Mouse (Mus musculus): Measurements from ENCODE around the gene Emc7. TPM values are rescaled to one million over a fixed set of nuclear protein-coding genes. Genes with fewer than 3 reads are reported as not detected.

The Emc7 gene
- polyA plus RNA-seq, 1 experiment from 2014 or later = 19.2 TPM

DNA sequence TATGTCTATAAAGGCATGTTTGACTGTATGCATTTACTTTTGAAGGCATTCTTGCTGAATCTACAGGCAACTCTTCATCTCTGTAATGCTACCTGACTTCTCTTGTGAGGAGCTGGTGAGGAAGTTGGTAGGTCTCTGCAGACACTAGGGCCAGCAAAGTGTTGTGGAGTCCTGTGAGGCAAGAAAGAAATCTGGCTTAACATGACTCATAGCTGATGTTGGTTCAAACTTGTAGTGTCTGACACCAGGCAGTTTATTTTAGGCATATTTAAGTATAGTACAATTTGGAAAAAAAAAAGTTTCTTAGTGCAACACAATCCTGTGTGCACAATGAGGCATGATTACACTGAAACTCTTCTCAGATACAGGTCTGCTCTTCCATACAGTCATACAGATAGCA, 14.7 kb downstream of the Emc7 start:
- no peak for ATAC-seq (replicated peaks; ENCODE audit: extremely low read depth, insufficient read depth, low FRiP score)
- no peaks in the 10 kb centered on the region for H3K27me3 ChIP-seq (ENCODE audit: control insufficient read depth, insufficient read depth, low read length)
- H3K4me1 ChIP-seq (ENCODE audit: control insufficient read depth, insufficient read depth, low read length) = peaks cover 7% of the 10 kb centered on the region
- no peaks in the 10 kb centered on the region for H3K9me3 ChIP-seq (replicated peaks; ENCODE audit: control insufficient read depth, low read length)
- peaks cover 22% of the 10 kb centered on the region for H3K36me3 ChIP-seq (ENCODE audit: control insufficient read depth, insufficient read depth)
- H3K27ac ChIP-seq (ENCODE audit: low read length) = no peak overlapping the region
- H3K4me2 ChIP-seq (ENCODE audit: low read depth, low read length) = no peak overlapping the region
- H3K4me3 ChIP-seq (ENCODE audit: low read length) = no peak overlapping the region
- no peak overlapping the region for H3K9ac ChIP-seq (ENCODE audit: low read length)

DNA sequence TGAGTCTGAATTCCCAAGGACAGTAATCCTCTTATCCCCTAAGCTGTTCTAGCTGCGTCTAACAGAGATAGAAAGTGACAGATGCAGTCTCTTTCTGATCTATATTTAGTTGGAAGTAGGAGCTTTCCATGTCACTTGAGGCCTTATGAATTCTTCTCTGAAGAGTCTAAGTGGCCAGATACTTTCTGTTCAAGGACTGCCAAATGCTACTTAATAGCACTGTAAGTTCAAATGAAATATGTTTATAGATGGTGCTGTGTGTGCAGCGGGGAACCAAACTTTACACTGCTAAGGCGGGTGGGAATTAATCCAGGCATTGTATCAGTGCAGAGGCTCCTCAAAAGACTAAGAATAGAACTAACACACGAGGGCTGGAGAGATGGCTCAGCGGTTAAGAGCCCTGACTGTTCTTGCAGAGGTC, 16.2 kb downstream of the Emc7 start:
- Histone ChIP-seq H3K4me3 (ENCODE audit: low read length) (no peak overlapping the region), H3K27ac (ENCODE audit: low read length) (peak overlapping the region; percentile 72), H3K9me3 (replicated peaks; ENCODE audit: control insufficient read depth, low read length) (no peaks in the 10 kb centered on the region), H3K27me3 (ENCODE audit: control insufficient read depth, insufficient read depth, low read length) (no peaks in the 10 kb centered on the region), H3K36me3 (ENCODE audit: control insufficient read depth, insufficient read depth) (peaks cover 18% of the 10 kb centered on the region), H3K4me1 (ENCODE audit: control insufficient read depth, insufficient read depth, low read length) (peaks cover 7% of the 10 kb centered on the region), H3K9ac (ENCODE audit: low read length) (no peak overlapping the region), H3K4me2 (ENCODE audit: low read depth, low read length) (no peak overlapping the region)
- ATAC-seq (replicated peaks; ENCODE audit: extremely low read depth, insufficient read depth, low FRiP score) = peak; percentile 63
- 49% methylated on average over 5 of the region's 5 CpGs for WGBS

DNA sequence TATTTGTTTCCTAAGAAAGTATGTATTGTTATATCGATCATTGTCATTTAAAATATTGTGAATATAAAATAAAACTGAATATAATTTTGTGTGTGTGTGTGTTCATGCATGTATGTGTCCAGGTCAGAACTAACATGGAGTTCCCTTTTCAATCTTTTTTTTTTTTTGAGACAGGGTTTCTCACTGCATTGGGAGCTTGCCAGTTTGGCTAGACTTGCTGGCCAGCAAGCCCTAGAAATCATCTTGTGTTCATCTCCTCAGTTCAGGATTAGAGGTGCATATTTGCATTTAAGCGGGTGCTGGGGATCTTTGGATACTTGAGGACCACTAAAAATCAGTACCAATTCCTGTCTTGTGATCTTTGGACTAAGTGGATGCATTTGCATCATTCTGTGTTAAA, 17.3 kb downstream of the Emc7 start:
- no peak for ATAC-seq (replicated peaks; ENCODE audit: extremely low read depth, insufficient read depth, low FRiP score)
- 90% methylated on average over 2 of the region's 2 CpGs for whole genome bisulfite sequencing
- peaks cover 7% of the 10 kb centered on the region for H3K4me1 ChIP-seq (ENCODE audit: control insufficient read depth, insufficient read depth, low read length)
- no peak overlapping the region for H3K4me2 ChIP-seq (ENCODE audit: low read depth, low read length)
- no peaks in the 10 kb centered on the region for H3K27me3 ChIP-seq (ENCODE audit: control insufficient read depth, insufficient read depth, low read length)
- no peak overlapping the region for H3K9ac ChIP-seq (ENCODE audit: low read length)
- no peaks in the 10 kb centered on the region for H3K9me3 ChIP-seq (replicated peaks; ENCODE audit: control insufficient read depth, low read length)
- peaks cover 15% of the 10 kb centered on the region for H3K36me3 ChIP-seq (ENCODE audit: control insufficient read depth, insufficient read depth)
- no peak overlapping the region for H3K4me3 ChIP-seq (ENCODE audit: low read length)
- H3K27ac ChIP-seq (ENCODE audit: low read length) = no peak overlapping the region

DNA sequence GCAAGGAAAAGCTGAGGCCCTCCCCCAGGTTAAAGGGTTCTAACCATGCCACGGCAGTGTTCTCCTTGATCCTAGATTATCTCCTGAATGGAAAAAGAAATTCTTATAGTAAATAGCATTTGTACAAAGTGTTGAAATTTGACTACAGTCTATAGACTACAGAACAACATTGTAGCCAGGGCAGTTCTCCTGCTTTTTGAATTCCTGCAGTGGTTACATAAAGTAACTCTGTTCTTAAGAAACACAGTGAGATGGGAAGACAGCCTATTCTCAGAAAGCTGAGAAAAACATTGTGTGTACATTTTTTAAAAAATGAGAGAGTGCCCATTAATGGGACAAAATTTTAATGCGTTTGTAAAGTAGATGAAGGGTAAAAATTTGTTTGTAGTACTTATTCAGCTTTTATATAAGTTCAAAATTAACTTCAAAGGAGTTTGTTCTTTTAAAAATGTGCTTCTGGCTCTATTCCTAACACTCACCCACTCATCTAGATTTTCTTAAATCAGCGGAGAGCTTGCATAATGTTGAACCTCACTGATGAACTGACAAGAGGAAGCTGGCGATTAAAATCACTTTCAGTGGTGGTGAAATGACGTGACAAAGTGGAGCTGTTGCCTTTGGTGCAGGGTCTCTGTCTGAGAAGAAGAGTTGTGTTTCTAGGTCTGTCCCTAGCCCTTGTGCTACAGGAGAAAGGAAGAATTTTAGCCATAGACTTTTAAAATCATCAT, 20.4 kb downstream of the Emc7 start:
- Histone ChIP-seq H3K4me2 (ENCODE audit: low read depth, low read length) (no peak overlapping the region), H3K4me1 (ENCODE audit: control insufficient read depth, insufficient read depth, low read length) (peaks cover 6% of the 10 kb centered on the region), H3K36me3 (ENCODE audit: control insufficient read depth, insufficient read depth) (no peaks in the 10 kb centered on the region), H3K4me3 (ENCODE audit: low read length) (no peak overlapping the region), H3K27ac (ENCODE audit: low read length) (no peak overlapping the region), H3K9me3 (replicated peaks; ENCODE audit: control insufficient read depth, low read length) (no peaks in the 10 kb centered on the region), H3K9ac (ENCODE audit: low read length) (no peak overlapping the region), H3K27me3 (ENCODE audit: control insufficient read depth, insufficient read depth, low read length) (no peaks in the 10 kb centered on the region)
- no peak for ATAC-seq (replicated peaks; ENCODE audit: extremely low read depth, insufficient read depth, low FRiP score)
- 61% methylated on average over 5 of the region's 5 CpGs for WGBS

GRCm38 (mm10) chr2:112476554-112476953, 21.8 kb downstream of the Emc7 start:
- no peak overlapping the region for H3K9ac ChIP-seq (ENCODE audit: low read length)
- H3K36me3 ChIP-seq (ENCODE audit: control insufficient read depth, insufficient read depth) = no peaks in the 10 kb centered on the region
- no peaks in the 10 kb centered on the region; the same call in 1 of the 2 replicates for H3K4me1 ChIP-seq (ENCODE audit: control insufficient read depth, insufficient read depth, low read length)
- 72% methylated on average over 6 of the region's 6 CpGs for WGBS
- H3K9me3 ChIP-seq (replicated peaks; ENCODE audit: control insufficient read depth, low read length) = no peaks in the 10 kb centered on the region
- no peaks in the 10 kb centered on the region for H3K27me3 ChIP-seq (ENCODE audit: control insufficient read depth, insufficient read depth, low read length)
- H3K27ac ChIP-seq (ENCODE audit: low read length) = no peak overlapping the region
- H3K4me3 ChIP-seq (ENCODE audit: low read length) = no peak overlapping the region
- no peak overlapping the region for H3K4me2 ChIP-seq (ENCODE audit: low read depth, low read length)
- ATAC-seq (replicated peaks; ENCODE audit: extremely low read depth, insufficient read depth, low FRiP score) = no peak

DNA sequence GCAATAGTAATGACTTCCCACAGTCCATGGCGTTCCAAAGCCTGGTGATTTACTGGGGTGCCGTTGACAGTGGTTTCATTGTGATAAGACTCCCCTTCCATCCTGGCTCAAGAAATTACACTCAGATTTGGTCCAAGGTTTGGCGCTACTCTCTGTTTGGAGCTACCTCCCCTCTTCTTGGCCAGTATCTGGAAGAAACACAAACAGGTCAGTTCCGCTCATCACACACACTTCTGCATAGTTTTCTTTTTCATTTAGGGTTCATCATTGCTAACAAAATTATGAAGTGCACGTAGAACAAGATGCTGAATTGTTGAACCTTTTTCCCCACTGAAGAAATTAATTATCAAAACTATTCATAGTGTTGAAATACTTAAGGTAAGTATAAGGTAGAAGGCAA, 25.9 kb downstream of the Emc7 start, which contains the start of gene Chrm5:
Gene Chrm5, minus strand, starts transcription at position 101 of the 400 bp plus-strand sequence.
- H3K27ac ChIP-seq (ENCODE audit: low read length) = no peak within 1 kb of the TSS
- no peak within 1 kb of the TSS for H3K9ac ChIP-seq (ENCODE audit: low read length)
- no peak within 1 kb of the TSS for H3K4me3 ChIP-seq (ENCODE audit: low read length)
- ATAC-seq (replicated peaks; ENCODE audit: extremely low read depth, insufficient read depth, low FRiP score) = no peak
- no peaks in the 10 kb centered on the region for H3K9me3 ChIP-seq (replicated peaks; ENCODE audit: control insufficient read depth, low read length)
- H3K27me3 ChIP-seq (ENCODE audit: control insufficient read depth, insufficient read depth, low read length) = no peaks in the 10 kb centered on the region
- no peaks in the 10 kb centered on the region for H3K36me3 ChIP-seq (ENCODE audit: control insufficient read depth, insufficient read depth)
- WGBS = 87% methylated on average over 5 of the region's 5 CpGs
- H3K4me1 ChIP-seq (ENCODE audit: control insufficient read depth, insufficient read depth, low read length) = no peaks in the 10 kb centered on the region
- no peak within 1 kb of the TSS for H3K4me2 ChIP-seq (ENCODE audit: low read depth, low read length)

- Histone ChIP-seq H3K9me3 (replicated peaks; ENCODE audit: control insufficient read depth, low read length) (no peaks in the 10 kb centered on the region), H3K27me3 (ENCODE audit: control insufficient read depth, insufficient read depth, low read length) (no peaks in the 10 kb centered on the region), H3K4me2 (ENCODE audit: low read depth, low read length) (no peak overlapping the region), H3K27ac (ENCODE audit: low read length) (no peak overlapping the region), H3K9ac (ENCODE audit: low read length) (no peak overlapping the region), H3K36me3 (ENCODE audit: control insufficient read depth, insufficient read depth) (no peaks in the 10 kb centered on the region), H3K4me3 (ENCODE audit: low read length) (no peak overlapping the region), H3K4me1 (ENCODE audit: control insufficient read depth, insufficient read depth, low read length) (no peaks in the 10 kb centered on the region)
- no peak for ATAC-seq (replicated peaks; ENCODE audit: extremely low read depth, insufficient read depth, low FRiP score)
- 0% methylated on average over 2 of the region's 2 CpGs for WGBS
These were observed 26.8 kb downstream of the Emc7 start for GRCm38 (mm10) chr2:112481564-112481963.

DNA sequence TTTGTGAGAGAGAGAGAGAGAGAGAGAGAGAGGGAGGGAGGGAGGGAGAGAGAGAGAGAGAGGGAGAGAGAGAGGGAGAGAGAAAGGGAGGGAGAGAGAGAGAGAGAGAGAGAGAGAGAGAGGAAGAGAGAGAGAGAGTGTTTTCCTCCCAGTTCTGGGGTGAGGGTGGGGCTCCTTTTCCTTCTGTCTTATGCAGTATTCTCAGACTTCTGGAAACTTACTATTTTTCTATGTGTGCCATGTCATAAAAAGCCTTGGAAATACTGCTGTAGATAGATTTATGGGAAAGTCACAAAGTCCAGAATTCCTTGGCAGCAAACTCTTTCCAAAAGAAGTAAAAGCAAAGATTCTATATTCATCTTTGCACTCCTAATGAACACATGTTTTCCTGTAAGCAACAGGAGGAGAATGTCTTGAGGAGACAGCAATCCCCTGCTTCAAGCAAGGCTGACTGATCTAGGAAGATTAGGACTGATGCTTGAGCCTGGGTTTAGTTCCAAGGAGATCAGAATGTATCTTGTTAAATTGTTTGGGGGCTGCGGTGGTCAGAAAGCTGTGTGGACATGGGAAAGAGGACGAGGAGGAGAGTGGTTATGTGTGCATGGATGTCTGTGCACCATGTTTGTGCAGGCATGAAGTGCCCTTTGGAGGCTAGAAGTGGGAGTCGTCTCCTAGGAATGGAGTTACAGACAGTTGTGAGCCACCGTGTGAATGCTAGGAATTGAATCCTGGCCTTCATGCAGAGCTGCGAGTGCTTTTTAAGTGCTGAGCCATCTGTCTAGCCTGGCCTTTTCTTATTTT, 27.9 kb downstream of the Emc7 start:
- no peak for ATAC-seq (replicated peaks; ENCODE audit: extremely low read depth, insufficient read depth, low FRiP score)
- no peaks in the 10 kb centered on the region for H3K36me3 ChIP-seq (ENCODE audit: control insufficient read depth, insufficient read depth)
- H3K4me1 ChIP-seq (ENCODE audit: control insufficient read depth, insufficient read depth, low read length) = no peaks in the 10 kb centered on the region
- no peak overlapping the region for H3K27ac ChIP-seq (ENCODE audit: low read length)
- H3K4me3 ChIP-seq (ENCODE audit: low read length) = no peak overlapping the region
- no peaks in the 10 kb centered on the region for H3K9me3 ChIP-seq (replicated peaks; ENCODE audit: control insufficient read depth, low read length)
- no peak overlapping the region for H3K4me2 ChIP-seq (ENCODE audit: low read depth, low read length)
- WGBS = 64% methylated on average over 5 of the region's 5 CpGs
- H3K27me3 ChIP-seq (ENCODE audit: control insufficient read depth, insufficient read depth, low read length) = no peaks in the 10 kb centered on the region
- no peak overlapping the region for H3K9ac ChIP-seq (ENCODE audit: low read length)

GRCm38 (mm10) chr2:112483334-112483651, 28.5 kb downstream of the Emc7 start:
- WGBS = 48% methylated on average over 2 of the region's 2 CpGs
- no peak overlapping the region for H3K9ac ChIP-seq (ENCODE audit: low read length)
- H3K4me3 ChIP-seq (ENCODE audit: low read length) = no peak overlapping the region
- ATAC-seq (replicated peaks; ENCODE audit: extremely low read depth, insufficient read depth, low FRiP score) = no peak
- no peak overlapping the region for H3K27ac ChIP-seq (ENCODE audit: low read length)
- no peaks in the 10 kb centered on the region for H3K36me3 ChIP-seq (ENCODE audit: control insufficient read depth, insufficient read depth)
- no peaks in the 10 kb centered on the region for H3K27me3 ChIP-seq (ENCODE audit: control insufficient read depth, insufficient read depth, low read length)
- no peak overlapping the region for H3K4me2 ChIP-seq (ENCODE audit: low read depth, low read length)
- H3K4me1 ChIP-seq (ENCODE audit: control insufficient read depth, insufficient read depth, low read length) = no peaks in the 10 kb centered on the region
- H3K9me3 ChIP-seq (replicated peaks; ENCODE audit: control insufficient read depth, low read length) = no peaks in the 10 kb centered on the region

Data from heart, embryonic 16.5 days (tissue).